Mouse (Mus musculus) c-Kit-positive CD71-negative TER-119-negative erythroid progenitor cells, embryonic 14.5 days (primary cell): ENCODE measurements around the gene Exoc3l.
"Not testable (repeated sequence)": the region's sequence is repeated elsewhere in the genome, so short reads cannot be mapped to it uniquely, and the experiment has no call there.

Experiments used
- DNase-seq: peaks from one replicate; pipeline ENCODE4 v3.0.0-alpha.2; 2013; ENCODE audit warnings: low read depth

Exoc3l gene

GRCm38 (mm10) chr8:105291802-105292201 lies 4.1 kb downstream of the Exoc3l start:
- DNase-seq: not testable (repeated sequence)

- DNase-seq: not testable (repeated sequence)
Observed at GRCm38 (mm10) chr8:105291364-105291763, 4.5 kb downstream of the Exoc3l start.

- peak; percentile 97 for DNase-seq
Observed at GRCm38 (mm10) chr8:105290554-105291314, 5.2 kb downstream of the Exoc3l start.

- no peak for DNase-seq
Observed at GRCm38 (mm10) chr8:105289805-105290460, 6.0 kb downstream of the Exoc3l start, which contains the start of gene 4931428F04Rik. Gene 4931428F04Rik (minus strand): TSS chr8:105289864.

- peak; percentile 96 for DNase-seq
Observed at GRCm38 (mm10) chr8:105288958-105289732, 6.8 kb downstream of the Exoc3l start.

- DNase-seq: no peak
Observed at GRCm38 (mm10) chr8:105288231-105288630, 7.7 kb downstream of the Exoc3l start.

- DNase-seq: no peak
Observed at GRCm38 (mm10) chr8:105286907-105287306, 9.0 kb downstream of the Exoc3l start.

- DNase-seq: no peak
Observed at GRCm38 (mm10) chr8:105285514-105285913, 10.4 kb downstream of the Exoc3l start.

- DNase-seq: no peak
Observed at GRCm38 (mm10) chr8:105283074-105283473, 12.8 kb downstream of the Exoc3l start.

- DNase-seq: no peak
Observed at GRCm38 (mm10) chr8:105282239-105282638, 13.7 kb downstream of the Exoc3l start.

- no peak for DNase-seq
Observed at GRCm38 (mm10) chr8:105281821-105282220, 14.1 kb downstream of the Exoc3l start.

GRCm38 (mm10) chr8:105280567-105280966 lies 15.3 kb downstream of the Exoc3l start:
- DNase-seq: no peak

GRCm38 (mm10) chr8:105278911-105279334 lies 17.0 kb downstream of the Exoc3l start:
- no peak for DNase-seq

- DNase-seq: no peak
Observed at GRCm38 (mm10) chr8:105276292-105277120, 19.4 kb downstream of the Exoc3l start.

- DNase-seq: no peak
Observed at GRCm38 (mm10) chr8:105275840-105276239, 20.1 kb downstream of the Exoc3l start, which contains the start of gene Nol3. Gene Nol3 (plus strand): TSS chr8:105276140.

GRCm38 (mm10) chr8:105275387-105275786 lies 20.5 kb downstream of the Exoc3l start:
- no peak for DNase-seq

- DNase-seq: no peak
Observed at GRCm38 (mm10) chr8:105270916-105271186, 25.1 kb downstream of the Exoc3l start.

- DNase-seq: no peak
Observed at GRCm38 (mm10) chr8:105270101-105270915, 25.6 kb downstream of the Exoc3l start.

- no peak for DNase-seq
Observed at GRCm38 (mm10) chr8:105269461-105269947, 26.4 kb downstream of the Exoc3l start, which contains the start of gene Hsf4. Gene Hsf4 (plus strand): TSS chr8:105269801.

- no peak for DNase-seq
Observed at GRCm38 (mm10) chr8:105269075-105269458, 26.8 kb downstream of the Exoc3l start.
